Mouse (Mus musculus) heart, embryonic 14.5 days (tissue): ENCODE results near the gene Slc3a2. TPM values are rescaled to one million over a fixed set of nuclear protein-coding genes. Genes with fewer than 3 reads are reported as not detected.
"Not testable (repeated sequence)": the region's sequence is repeated elsewhere in the genome, so short reads cannot be mapped to it uniquely, and the experiment has no call there.

ENCODE experiments used
- ATAC-seq: fragments of 200-750 bp; cut with Nextera tagmentation; 2 replicates; pipeline ENCODE4 v1.8.0; 2017; ENCODE audit warnings: low read depth, moderate TSS enrichment; ENCODE audit not compliant: insufficient number of reproducible peaks, insufficient read depth, low FRiP score
- H3K27ac ChIP-seq, 2 experiments: fragments of 200-500 bp in 1 of 2; fragments of 300-500 bp in 1 of 2; sonication (generic) in 1 of 2; replicated peaks in 1 of 2; 2 replicates each; pipeline ENCODE4 v1.5.1; 2012 to 2014; ENCODE audit warnings: low read depth in 2 of 2, low read length in 2 of 2, control low read depth in 1 of 2, mild to moderate bottlenecking in 1 of 2, mixed read lengths in 1 of 2; ENCODE audit not compliant: control insufficient read depth in 1 of 2, insufficient read depth in 1 of 2
- H3K27me3 ChIP-seq: fragments of 300-500 bp; sonication (generic); 2 replicates; pipeline ENCODE4 v1.6.1; 2014; ENCODE audit warnings: mild to moderate bottlenecking, low read length, control low read depth; ENCODE audit not compliant: control insufficient read depth, insufficient read depth
- H3K36me3 ChIP-seq: fragments of 300-500 bp; sonication (generic); 2 replicates; pipeline ENCODE4 v1.6.1; 2014; ENCODE audit warnings: mild to moderate bottlenecking, control low read depth, low read length, mixed read lengths; ENCODE audit not compliant: control insufficient read depth, insufficient read depth
- H3K4me1 ChIP-seq, 2 experiments: fragments of 200-500 bp in 1 of 2; fragments of 300-500 bp in 1 of 2; sonication (generic) in 1 of 2; 2 replicates each; pipeline ENCODE4 v1.6.1; 2012 to 2014; ENCODE audit warnings: low read length in 2 of 2, control low read depth in 1 of 2, mixed read lengths in 1 of 2; ENCODE audit not compliant: control insufficient read depth in 2 of 2, insufficient read depth in 2 of 2
- H3K4me2 ChIP-seq: fragments of 300-500 bp; sonication (generic); 2 replicates; pipeline ENCODE4 v1.6.1; 2014; ENCODE audit warnings: mild to moderate bottlenecking, low read length
- H3K4me3 ChIP-seq, 2 experiments: fragments of 200-500 bp in 1 of 2; fragments of 300-500 bp in 1 of 2; sonication (generic) in 1 of 2; 2 replicates each; pipeline ENCODE4 v1.5.1; 2012 to 2014; ENCODE audit warnings: low read length in 2 of 2, mild to moderate bottlenecking in 2 of 2, control low read depth in 1 of 2, low read depth in 1 of 2, moderate library complexity in 1 of 2; ENCODE audit not compliant: control insufficient read depth in 1 of 2, insufficient read depth in 1 of 2
- H3K9ac ChIP-seq: fragments of 300-500 bp; sonication (generic); 2 replicates; pipeline ENCODE4 v1.6.1; 2014; ENCODE audit warnings: mild to moderate bottlenecking, low read length
- H3K9me3 ChIP-seq: fragments of 300-500 bp; sonication (generic); 2 replicates; pipeline ENCODE4 v1.6.1; 2016; ENCODE audit warnings: low read length, control low read depth; ENCODE audit not compliant: control insufficient read depth
- WGBS: fragments of 180-500 bp; shearing (Covaris S2); extraction: QIAGEN DNeasy Blood & Tissue Kit; methylation state at CpG from one replicate; pipeline ENCODE4 v1.1.7; 2014; 5-methylcytosine and 5-hydroxymethylcytosine counted together
- polyA plus RNA-seq: library from polyadenylated mRNA; unstranded; fragments of >200 nt; fragmentation: Nextera tagmentation; extraction: Ambion mirVana; gene quantifications from 2 replicates; pipeline ENCODE4 v1.2.1, GENCODE M21; 2014

Gene Slc3a2
- polyA plus RNA-seq, 1 experiment from 2014 or later = 65.7 TPM

GRCm38 (mm10) chr19:8719037-8719436 is 4.1 kb downstream of the Slc3a2 start:
- H3K36me3 ChIP-seq, H3K27ac ChIP-seq, H3K27me3 ChIP-seq, ATAC-seq, H3K9me3 ChIP-seq, H3K4me2 ChIP-seq, H3K9ac ChIP-seq, H3K4me3 ChIP-seq: not testable (repeated sequence)
- H3K4me1 ChIP-seq = peaks cover 3 to 15% of the 10 kb centered on the region in 2 experiments

- H3K9me3 ChIP-seq = no peaks in the 10 kb centered on the region
- 67% methylated on average over 3 of the region's 3 CpGs for WGBS
- H3K4me1 ChIP-seq = peaks cover 4 to 16% of the 10 kb centered on the region in 2 experiments
- ATAC-seq = no peak
- H3K27me3 ChIP-seq = no peaks in the 10 kb centered on the region
- H3K36me3 ChIP-seq = no peaks in the 10 kb centered on the region
- H3K27ac ChIP-seq = no peak overlapping the region
- H3K4me3 ChIP-seq = no peak overlapping the region
- H3K4me2 ChIP-seq = no peak overlapping the region
- H3K9ac ChIP-seq = no peak overlapping the region
Measured at GRCm38 (mm10) chr19:8718357-8718756, 4.8 kb downstream of the Slc3a2 start.

- no peak for ATAC-seq
- Histone ChIP-seq H3K4me1 (peaks cover 4 to 18% of the 10 kb centered on the region in 2 experiments), H3K36me3 (peaks cover 6% of the 10 kb centered on the region), H3K4me2 (no peak overlapping the region), H3K9ac (no peak overlapping the region), H3K9me3 (no peaks in the 10 kb centered on the region), H3K27me3 (no peaks in the 10 kb centered on the region), H3K27ac (no peak overlapping the region), H3K4me3 (no peak overlapping the region)
- WGBS = 71% methylated on average over 8 of the region's 10 CpGs
Measured at GRCm38 (mm10) chr19:8716767-8717475, 6.2 kb downstream of the Slc3a2 start.

GRCm38 (mm10) chr19:8715868-8716766 is 7.1 kb downstream of the Slc3a2 start:
- ATAC-seq = no peak
- no peaks in the 10 kb centered on the region for H3K9me3 ChIP-seq

DNA sequence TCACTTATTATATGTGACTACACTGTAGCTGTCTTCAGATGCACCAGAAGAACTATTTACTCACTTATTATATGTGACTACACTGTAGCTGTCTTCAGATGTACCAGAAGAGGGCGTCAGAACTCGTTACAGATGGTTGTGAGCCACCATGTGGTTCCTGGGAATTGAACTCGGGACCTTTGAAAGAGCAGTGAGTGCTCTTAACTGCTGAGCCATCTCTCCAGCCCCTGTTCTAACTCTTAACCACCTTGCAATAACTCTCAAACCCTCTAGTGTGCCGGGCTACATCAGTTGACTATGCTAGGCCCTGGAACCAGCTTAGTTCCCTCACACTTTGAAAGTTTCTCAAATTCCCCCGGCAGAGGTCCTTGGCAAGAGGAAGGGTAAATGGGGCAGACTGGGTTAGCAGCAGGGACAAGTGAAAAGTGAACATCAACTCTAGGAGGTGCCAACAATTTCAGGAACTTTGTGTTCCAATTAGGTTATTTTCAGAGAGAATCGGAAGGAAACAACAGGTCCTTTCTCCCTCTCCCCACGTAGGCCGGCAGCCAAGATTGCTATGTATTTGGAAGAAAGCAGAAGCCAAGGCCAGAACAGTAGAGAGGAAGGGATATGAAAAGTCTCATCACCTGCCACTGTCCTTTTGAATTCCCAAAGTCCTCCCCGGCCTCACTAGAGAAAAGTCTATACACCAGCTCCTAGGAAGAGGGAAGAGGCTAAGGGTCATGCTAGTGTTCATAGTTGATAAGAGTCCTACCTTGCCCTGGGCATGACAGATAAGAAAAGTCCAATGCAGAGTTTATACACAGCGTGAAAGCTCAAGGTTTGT is 8.3 kb downstream of the Slc3a2 start:
- Histone ChIP-seq H3K4me2 (peak overlapping the region; percentile 81; the same call in 1 of the 2 replicates), H3K9me3 (no peaks in the 10 kb centered on the region), H3K4me1 (peaks cover 7 to 31% of the 10 kb centered on the region in 2 experiments), H3K27ac (no peak overlapping the region), H3K4me3 (peak overlapping the region in 1 of 2 experiments; percentile 89; a peak in 1 of 4 replicates), H3K27me3 (no peaks in the 10 kb centered on the region), H3K36me3 (peaks cover 27% of the 10 kb centered on the region), H3K9ac (no peak overlapping the region; the same call in 1 of the 2 replicates)
- no peak for ATAC-seq
- WGBS = 75% methylated on average over 10 of the region's 10 CpGs

More at GRCm38 (mm10) chr19:8715868-8716766, 7.1 kb downstream of the Slc3a2 start:
- Histone ChIP-seq H3K4me3 (no peak overlapping the region), H3K27me3 (no peaks in the 10 kb centered on the region), H3K36me3 (peaks cover 14% of the 10 kb centered on the region), H3K9ac (no peak overlapping the region), H3K4me2 (no peak overlapping the region), H3K27ac (no peak overlapping the region), H3K4me1 (peaks cover 7 to 19% of the 10 kb centered on the region in 2 experiments)
- WGBS = 70% methylated on average over 10 of the region's 10 CpGs

GRCm38 (mm10) chr19:8713997-8714652 is 9.0 kb downstream of the Slc3a2 start:
- Histone ChIP-seq H3K4me2 (peak overlapping the region; percentile 81), H3K36me3 (peaks cover 34% of the 10 kb centered on the region), H3K27ac (peak overlapping the region; percentile 89 to 96), H3K4me3 (peak overlapping the region; percentile 78 to 89), H3K9ac (peak overlapping the region; percentile 91), H3K27me3 (no peaks in the 10 kb centered on the region), H3K4me1 (peaks cover 7 to 32% of the 10 kb centered on the region in 2 experiments), H3K9me3 (no peaks in the 10 kb centered on the region)
- 8% methylated on average over 13 of the region's 13 CpGs for WGBS
- ATAC-seq = no peak
